Mouse (Mus musculus): ENCODE data around the gene Filip1.

Filip1 gene

DNA sequence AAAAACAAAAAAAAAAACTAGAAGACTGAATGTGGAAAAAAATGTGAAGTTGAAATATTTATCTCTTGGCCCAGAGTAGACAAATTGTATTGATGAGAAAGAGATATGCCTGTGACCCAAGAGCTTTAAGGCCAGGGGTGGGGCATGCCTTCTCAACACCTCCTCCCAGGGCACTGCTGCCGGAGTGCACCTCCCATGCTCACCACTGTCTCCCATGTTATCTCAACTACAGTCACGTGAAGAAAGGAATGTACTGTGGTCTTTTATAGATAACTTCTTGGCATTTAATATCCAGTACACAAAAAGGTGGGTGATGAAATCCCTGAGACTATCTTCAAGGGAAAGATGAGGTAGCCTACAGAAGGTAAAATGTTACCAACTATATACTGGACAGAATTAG lies 64.7 kb downstream of the Filip1 start:
- no peak for DNase-seq (ENCODE audit: low spot score)

- no peak for DNase-seq (ENCODE audit: low spot score)
Observed at GRCm38 (mm10) chr9:79947414-79947813, 65.2 kb downstream of the Filip1 start.

GRCm38 (mm10) chr9:79944872-79945271 lies 67.8 kb downstream of the Filip1 start:
- DNase-seq (ENCODE audit: low spot score), result no peak

DNA sequence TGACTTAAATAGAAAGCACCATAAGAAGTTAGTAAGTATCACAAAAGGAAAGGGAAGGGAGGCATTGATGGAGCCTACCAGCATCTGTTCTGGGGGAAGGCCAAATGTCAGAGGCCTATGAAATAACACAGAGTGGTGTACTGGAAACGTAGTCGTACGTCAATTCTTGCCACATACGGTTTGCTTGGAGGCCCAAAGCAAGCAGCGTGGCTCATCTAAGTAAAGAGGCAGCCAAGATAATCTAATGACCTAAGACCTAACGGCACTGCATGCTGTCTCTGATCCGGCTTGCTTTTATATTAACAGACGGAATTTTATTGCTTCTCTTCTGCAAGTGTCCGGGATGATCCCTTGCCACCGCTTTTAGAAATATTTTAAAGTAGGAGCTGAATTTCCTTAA lies 68.7 kb downstream of the Filip1 start:
- no peak for DNase-seq (ENCODE audit: low spot score)

DNA sequence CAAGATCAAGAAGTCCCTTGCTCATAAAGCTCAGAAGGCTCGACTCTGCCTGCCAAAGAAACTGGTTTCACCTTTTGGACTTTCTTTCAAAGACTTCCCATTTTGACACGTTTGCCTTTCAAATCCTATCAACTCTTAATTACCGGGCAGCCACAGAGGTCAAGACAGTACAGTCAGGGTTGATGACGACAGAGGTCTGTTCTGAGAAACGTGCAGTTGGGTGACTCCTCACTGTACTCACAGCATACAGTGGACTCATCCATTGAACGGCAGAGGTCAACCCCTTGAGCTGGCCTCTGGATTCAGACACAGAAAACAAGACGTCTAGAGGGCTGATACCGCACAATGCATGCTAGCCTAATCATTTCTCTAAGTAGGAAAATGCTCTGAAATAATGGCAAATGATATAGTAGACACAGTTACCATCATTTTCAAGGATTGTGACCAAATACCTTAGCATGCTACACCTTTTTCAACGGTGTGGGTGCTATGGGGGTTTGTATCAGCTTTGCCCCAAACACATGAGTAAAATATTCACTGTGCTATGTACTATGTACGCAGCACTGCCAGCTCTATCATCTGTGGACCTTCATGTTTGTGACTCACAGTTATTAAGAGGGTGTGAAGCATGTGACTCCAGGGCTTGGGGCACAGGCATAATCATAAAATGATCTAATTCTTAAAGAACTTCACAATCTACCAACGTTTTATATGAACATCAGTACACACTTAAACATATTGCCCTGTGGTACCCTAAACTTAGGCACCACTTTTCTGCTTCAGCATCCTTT lies 74.0 kb downstream of the Filip1 start:
- no peak for DNase-seq (ENCODE audit: low spot score)

DNA sequence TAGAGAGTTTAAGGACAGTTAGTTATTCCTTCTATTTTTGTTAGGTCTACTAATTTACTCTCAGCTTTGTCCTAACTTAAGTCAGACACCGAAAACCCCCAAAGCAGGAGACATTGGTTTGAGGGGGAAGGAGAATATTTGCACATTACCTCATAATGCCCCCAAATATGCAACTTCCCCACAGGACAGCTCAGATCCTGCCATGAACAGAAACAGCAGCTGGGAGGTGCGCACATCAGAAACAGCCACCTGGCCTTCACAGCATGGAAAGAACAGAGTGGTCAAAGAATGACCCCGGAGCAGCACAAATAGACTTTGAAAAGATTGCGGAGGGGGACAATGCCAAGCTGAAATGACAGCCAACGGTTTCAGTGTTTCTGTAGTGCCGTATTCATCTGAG lies 75.1 kb downstream of the Filip1 start:
- no peak for DNase-seq (ENCODE audit: low spot score)

- DNase-seq (ENCODE audit: low spot score), result no peak
Observed at GRCm38 (mm10) chr9:79932578-79932977, 80.1 kb downstream of the Filip1 start.

GRCm38 (mm10) chr9:79928092-79928491 lies 84.6 kb downstream of the Filip1 start:
- no peak for DNase-seq (ENCODE audit: low spot score)

- DNase-seq (ENCODE audit: low spot score), result no peak
Observed at GRCm38 (mm10) chr9:79927156-79927870, 85.3 kb downstream of the Filip1 start.

DNA sequence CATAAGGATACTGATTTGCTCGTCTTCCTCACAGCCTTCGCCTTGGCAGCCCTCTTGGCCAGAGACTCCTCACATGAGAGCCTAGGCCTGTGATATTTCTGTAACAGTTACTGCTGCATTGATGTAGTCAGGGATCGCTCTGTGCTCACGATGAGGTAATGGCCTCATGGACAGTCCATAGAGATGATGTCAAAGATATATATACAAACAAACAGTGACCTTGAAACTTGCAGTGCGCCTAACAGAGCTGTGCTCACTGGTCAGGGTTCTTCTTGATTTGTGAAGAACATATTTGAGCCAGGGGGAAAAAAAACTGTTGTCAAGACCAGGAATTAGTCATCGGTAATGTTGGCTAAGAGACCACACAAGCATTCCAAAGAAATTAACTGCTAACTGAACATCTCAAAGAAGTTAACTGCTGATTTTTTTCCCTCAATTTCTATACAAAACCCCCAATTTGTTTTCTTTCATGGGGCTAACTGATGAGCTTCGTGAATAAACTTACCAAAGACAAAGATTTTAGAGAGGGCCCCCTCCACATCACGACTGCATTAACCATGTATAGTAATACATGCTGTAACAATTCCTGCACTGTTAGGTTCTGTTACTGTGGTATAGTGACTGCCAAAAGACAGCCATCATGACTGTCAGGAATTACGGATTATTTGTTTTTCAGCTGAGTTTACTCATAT lies 86.0 kb downstream of the Filip1 start:
- no peak for DNase-seq (ENCODE audit: low spot score)

DNA sequence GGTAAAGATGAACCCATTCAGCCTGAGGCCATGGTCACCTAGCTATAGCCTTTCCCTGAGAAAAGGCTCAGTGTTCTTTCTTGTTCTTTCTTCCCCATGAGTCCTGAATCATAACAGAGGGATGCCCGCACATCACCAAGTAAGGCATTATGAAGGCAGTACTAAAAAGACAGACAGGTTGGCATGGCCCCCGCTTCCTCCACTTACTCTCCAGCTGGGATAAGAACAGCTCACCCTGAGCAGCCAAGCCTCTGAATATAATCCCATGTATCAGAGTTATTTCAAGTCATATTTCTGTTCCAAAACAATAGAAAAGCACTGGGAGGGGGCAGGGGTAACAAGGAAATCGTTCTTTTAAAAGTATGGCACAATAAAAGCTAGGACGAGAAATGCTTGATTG lies 86.7 kb downstream of the Filip1 start:
- DNase-seq (ENCODE audit: low spot score), result no peak

DNA sequence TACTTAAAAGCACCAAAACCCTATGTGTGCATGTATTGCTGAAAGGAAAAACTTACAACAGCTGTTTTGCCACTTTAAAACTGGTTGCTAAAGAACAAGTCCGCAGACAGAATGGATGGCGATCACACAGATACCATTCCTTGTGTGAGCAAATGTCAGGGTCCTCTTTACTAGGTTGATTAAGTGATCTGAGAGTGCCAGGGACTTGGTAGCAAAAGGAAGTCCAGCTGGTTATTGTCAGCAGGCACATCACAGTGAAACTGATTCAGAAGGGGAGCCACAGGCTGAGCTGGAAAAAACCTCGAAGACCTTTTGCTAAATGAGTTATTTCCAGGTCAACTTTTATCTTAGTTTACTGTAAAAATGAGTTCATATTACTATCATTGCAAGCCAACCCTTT lies 89.4 kb downstream of the Filip1 start:
- no peak for DNase-seq (ENCODE audit: low spot score)

DNA sequence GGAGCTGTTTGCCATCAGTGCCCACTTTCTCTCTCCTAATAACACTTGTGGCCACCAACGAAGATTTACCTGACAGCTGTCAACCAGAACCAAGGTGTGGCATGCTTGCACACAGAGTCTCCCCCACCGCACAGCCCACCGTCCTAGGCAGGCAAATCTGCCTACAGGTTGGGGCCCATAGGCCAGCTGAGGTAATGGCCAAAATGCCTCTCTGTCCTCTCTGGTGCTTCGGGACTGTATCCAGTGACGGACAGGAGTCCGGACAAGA lies 90.2 kb downstream of the Filip1 start:
- no peak for DNase-seq (ENCODE audit: low spot score)

GRCm38 (mm10) chr9:79921701-79922492 lies 90.8 kb downstream of the Filip1 start:
- no peak for DNase-seq (ENCODE audit: low spot score)

- no peak for DNase-seq (ENCODE audit: low spot score)
Observed at GRCm38 (mm10) chr9:79920540-79920933, 92.1 kb downstream of the Filip1 start.

DNA sequence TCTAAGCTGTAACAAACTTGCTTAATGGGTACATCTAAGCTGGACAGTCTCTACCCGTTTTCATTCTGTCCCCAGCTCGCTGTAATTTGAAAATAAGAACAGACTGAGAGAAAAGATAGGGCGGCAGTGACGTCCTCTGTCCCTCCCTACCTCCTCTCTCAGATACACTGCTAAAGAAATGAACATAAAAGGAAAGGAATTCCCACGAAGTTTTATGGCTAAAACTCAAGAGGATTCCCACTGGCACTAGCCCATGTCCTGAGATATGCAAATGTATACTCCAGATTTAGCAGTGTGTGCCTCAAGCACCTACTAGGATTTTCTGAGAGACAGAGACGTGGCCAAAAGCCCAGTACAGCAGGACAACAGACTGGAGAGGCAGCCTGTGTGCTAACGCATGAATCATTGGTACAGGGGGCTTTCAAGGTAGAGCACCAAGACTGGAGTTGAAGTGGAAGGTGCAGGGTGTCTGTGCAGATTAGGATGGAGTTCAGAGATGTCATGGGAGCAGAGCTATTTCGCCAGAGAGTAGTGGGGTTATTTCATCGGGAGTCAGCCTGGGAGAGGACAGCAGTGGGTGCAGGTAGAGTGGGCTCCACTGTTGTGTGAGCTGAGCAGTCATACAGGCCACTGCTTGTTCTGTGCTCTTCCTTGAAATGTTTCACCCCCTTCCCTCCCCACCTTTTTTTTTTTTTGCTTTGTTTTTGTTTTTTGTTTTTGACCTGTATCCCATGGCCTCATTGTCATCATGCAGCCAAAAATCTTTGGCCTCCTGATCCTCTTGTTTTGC lies 92.7 kb downstream of the Filip1 start:
- no peak for DNase-seq (ENCODE audit: low spot score)

DNA sequence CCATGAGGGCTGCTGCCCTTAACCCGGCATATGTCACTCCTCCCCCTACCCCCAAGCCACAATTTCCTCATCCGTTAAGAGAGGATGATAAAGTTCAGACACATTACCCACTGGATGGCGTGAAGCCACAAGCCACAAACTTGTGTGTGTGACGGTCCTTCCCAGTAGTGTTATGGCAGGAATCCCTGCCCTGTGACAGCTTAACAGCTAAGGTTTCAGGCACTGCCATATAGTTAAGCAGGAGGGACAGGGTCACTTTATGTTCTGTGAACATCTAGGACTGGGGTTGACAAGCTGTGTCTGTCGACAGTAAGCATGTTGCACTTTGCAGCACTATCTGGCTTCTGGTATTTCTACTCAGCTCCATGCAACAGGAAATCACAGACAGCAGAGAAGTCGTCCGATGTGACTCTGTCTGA lies 93.3 kb downstream of the Filip1 start:
- no peak for DNase-seq (ENCODE audit: low spot score)

DNA sequence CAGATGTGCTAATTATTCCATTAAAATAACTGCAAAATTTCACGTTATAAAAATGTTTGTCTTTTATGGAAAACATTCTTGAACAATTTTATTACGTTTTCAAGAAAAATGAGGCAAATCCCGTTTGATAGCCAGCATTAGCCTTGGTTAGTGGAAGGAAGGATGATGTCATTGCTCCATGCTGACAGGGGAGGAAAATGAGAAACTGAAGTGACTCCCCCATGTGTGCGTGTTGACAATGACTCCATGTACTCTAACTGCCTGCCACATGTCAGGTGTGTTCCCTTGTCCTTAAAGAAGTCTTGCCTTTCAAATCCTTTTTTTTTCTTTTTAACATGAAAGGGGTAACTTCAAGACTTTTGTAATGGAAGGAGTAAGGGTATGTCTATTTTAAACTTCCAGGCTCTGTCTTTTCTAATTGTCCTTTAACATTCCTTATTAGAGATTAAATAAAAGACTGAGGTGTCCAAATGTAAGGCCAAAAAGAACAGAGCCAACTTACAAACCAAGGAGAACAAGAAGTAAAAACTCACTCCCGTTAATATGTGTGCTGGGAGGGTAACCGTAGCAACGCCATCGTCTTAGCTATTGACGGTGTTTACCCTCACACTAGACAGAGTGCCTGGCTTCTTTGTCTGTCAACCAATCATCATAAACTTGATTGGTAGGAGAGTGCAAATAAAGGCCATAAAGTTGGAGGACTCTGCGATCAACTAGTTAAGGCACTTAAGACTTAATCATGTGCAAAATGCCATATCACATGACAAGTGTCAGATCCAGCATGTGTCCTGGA lies 94.1 kb downstream of the Filip1 start:
- DNase-seq (ENCODE audit: low spot score), result no peak

DNA sequence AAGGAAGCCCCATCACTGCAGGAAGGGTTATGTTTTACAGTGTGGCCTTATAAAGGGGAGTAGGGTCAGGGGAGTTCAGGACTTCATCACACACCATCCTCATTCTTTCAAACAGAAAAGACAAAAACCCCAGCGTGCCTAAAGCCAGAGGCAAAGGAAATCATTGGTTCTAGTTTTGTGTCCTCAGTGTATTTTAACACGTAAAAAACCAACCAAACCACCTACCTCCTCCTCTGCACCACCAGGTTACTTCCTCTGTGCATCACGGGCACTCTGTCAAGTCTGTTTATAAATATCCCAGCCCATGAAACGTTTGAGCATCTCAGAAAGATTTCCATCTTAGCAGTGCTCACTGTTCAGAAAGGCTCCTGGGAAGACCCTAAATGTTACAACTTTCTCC lies 98.4 kb downstream of the Filip1 start:
- DNase-seq (ENCODE audit: low spot score), result no peak

GRCm38 (mm10) chr9:79912971-79913370 lies 99.7 kb downstream of the Filip1 start:
- DNase-seq (ENCODE audit: low spot score), result no peak

GRCm38 (mm10) chr9:79910166-79910565 lies 102.5 kb downstream of the Filip1 start:
- no peak for DNase-seq (ENCODE audit: low spot score)
